Mouse (Mus musculus) T-helper 17 cell (primary cell): ENCODE data around the gene Lhpp.

Experiments used
- in situ Hi-C, 2 experiments: fragments of 300-600 bp; cut with MboI, MseI; formaldehyde crosslinking; loops; 1 replicate in 1 of 2; 2 replicates in 1 of 2; pipeline ENCODE4 v1.15.1; 2025; ENCODE audit warnings: high pct_unique_total_duplicates in 2 of 2

Gene Lhpp

DNA sequence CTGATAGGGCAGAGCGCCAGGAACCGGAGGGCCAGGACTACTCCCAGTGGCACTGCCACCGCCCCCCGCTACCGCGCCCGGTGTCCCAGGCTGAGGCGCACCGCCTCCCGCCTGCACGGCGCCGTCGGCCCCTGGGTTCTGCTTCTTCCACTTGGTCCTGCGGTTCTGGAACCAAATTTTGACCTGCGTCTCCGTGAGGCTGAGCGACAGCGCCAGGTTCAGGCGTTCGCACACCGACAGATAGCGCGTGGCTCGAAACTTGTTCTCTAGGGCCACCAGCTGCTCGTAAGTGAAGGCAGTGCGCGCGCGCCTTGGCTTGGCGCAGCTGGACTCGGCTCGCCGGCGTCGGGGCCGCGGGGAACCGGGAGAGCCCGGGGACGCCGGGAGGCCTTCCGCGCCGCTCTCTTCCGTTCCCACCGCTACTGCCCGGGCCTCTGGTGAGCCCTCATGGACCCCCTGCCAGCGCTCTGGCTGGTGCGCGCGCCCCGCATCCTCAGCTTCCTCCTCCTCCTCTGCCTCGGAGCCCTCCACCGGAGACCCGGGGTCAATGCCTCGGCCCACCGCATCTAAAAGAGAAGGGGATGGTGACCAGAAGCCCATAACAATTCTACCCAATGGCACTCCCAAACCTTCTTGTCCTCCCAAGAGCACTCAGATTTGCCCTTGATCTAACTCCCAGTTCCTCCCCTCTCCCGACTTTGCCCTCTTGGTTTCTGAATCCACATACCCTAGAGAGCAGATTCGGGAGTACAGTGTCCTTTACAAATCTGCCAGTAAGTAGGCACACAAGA, 13.0 kb upstream of the Lhpp start:
- in situ Hi-C loops: no loop called here

GRCm38 (mm10) chr7:132599071-132599975, 11.1 kb upstream of the Lhpp start, which contains the start of gene Nkx1-2:
Gene Nkx1-2, minus strand, starts transcription at chr7:132599637.
- in situ Hi-C loops: no loop called here

DNA sequence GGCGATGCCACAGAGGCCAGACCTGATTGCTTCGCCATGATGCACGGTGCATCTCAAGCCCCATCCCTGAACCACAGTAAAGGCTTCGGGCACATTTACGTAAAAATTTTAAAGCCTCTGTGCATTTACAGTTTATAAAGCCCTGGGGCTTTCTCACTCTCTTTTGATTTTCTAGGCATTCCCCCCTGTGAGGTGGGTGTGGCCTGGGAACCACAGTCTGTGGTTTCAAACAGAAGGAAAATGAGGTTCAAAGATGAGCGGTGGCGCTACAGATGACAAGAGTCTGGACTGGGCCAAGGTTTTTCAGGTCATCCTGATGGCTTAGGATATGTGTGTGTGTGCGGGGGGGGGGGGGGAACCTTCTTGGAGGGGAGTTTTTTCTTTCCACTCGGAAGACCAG, 10.4 kb upstream of the Lhpp start:
- in situ Hi-C loops: no loop called here

- in situ Hi-C loops: no loop called here
These were observed 9.5 kb upstream of the Lhpp start for GRCm38 (mm10) chr7:132600926-132601325.

- in situ Hi-C loops: no loop called here
These were observed 5.7 kb upstream of the Lhpp start for GRCm38 (mm10) chr7:132604720-132605119.

- in situ Hi-C loops: no loop called here
These were observed 4.7 kb upstream of the Lhpp start for GRCm38 (mm10) chr7:132605689-132606088.

DNA sequence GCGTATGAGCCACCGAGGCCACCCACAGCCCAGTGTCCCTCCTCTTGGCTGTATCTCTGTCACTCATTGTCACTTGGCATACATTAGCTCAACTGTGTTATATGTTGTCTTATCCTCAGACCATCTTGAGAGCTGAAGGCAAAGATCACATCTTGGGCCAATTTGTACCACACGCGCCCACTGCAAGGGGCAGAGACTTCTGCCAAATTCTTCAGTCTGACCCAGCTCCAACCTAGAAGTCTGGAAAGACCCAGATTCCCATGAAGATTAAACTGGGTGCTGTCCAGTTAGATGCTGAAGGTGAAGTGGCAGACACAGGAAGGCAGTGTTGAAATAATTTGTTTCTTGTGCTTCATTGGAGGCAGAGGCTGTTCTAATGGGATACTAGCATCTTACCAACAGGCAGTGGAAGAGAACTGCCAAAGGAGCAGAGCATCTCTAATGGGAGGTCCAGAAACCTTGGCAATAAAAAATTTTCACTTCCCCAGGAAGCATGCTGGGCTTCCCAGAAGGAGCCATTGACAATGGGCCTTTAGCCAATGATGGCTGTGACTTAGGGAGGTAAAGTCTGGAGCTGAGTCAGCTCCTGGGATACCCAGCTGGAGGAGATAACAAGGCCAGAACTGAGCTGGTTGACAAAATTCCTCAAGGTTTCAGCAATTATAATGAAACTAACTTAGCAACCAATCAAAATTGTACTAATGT, 2.0 kb upstream of the Lhpp start:
- in situ Hi-C loops: no loop called here

DNA sequence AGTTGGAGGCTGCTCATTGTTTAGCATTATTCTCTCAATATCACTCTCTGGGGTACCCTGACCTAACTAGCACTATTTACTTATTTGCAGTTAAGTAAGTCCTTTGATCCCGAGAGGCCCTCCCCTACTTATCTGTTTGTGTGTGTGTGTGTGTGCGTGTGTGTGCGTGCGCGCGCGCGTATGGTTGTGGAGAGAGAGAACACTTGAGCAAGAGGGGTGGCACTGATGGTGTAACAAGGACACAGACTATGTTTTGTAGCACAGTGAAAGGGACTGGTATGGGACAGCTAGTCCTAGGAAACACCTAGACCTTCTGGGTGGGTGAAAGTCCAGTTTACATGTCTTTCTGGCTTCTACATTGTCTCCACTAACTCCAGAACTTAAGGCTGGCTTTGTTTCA, 1.1 kb downstream of the Lhpp start:
- in situ Hi-C loops: no loop called here

GRCm38 (mm10) chr7:132615346-132615745, 4.9 kb downstream of the Lhpp start:
- in situ Hi-C loops: loop anchor here in 1 of 2 experiments (5.0 kb wide), 1 partner anchor 1017 kb away; no protein-coding TSS in a partner anchor

GRCm38 (mm10) chr7:132616391-132616790, 6.0 kb downstream of the Lhpp start:
- in situ Hi-C loops: loop anchor here in 1 of 2 experiments (5.0 kb wide), 1 partner anchor 1016 kb away; no protein-coding TSS in a partner anchor

DNA sequence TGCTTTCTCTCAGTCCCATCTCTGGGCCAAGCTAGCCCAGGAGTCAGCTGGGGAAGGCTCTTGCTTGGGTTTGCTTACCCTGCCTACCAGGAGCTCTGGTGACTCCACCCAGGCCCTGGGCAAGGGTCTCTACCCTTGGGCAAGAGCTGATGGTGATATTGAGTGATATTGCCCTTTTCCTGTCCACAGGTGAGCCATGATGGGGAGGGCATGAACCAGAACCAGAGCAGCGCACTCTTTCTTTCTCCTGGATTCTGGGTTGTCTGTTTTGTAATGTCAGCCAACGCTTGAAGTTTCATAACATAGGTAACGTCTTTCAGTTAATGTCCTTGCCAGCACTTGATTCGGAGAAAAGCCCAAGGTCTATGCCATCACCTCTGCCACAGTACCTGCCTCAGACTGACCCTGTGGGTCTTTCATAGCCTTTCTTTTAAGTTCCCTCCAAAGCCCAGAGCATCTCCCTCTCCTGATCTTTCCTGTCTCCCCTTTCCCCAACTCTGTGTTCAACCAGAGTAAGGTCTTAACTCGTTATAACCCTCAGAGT, 6.7 kb downstream of the Lhpp start:
- in situ Hi-C loops: loop anchor here in 1 of 2 experiments (5.0 kb wide), 1 partner anchor 1015 kb away; no protein-coding TSS in a partner anchor

DNA sequence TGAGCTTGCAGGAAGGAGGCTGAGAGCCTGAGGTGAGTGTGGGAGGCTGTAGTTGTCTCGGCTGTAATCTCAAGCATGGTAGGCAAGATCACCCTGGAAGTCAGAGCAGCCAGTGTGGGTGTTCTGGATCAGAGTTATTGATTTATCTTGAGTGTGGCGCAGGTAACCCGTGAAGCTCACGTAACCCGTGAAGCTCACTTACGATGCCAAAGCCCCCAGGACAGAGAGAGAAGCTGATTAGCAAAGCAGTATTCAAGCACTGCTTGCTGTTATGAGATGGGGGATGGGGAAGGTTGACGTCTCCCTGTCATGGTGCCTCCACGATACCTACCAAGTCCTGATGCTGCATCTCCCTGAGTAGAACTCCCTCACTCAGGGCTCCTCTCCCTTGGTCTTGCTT, 9.1 kb downstream of the Lhpp start:
- in situ Hi-C loops: loop anchor here in 1 of 2 experiments (5.0 kb wide), 1 partner anchor 1013 kb away; no protein-coding TSS in a partner anchor

GRCm38 (mm10) chr7:132619975-132620918, 9.8 kb downstream of the Lhpp start:
- in situ Hi-C loops: loop anchor here in 1 of 2 experiments (5.0 kb wide), 1 partner anchor 1012 kb away; no protein-coding TSS in a partner anchor

- in situ Hi-C loops: no loop called here
These were observed 13.7 kb downstream of the Lhpp start for GRCm38 (mm10) chr7:132624161-132624560.

GRCm38 (mm10) chr7:132626174-132626573, 15.7 kb downstream of the Lhpp start:
- in situ Hi-C loops: no loop called here

- in situ Hi-C loops: no loop called here
These were observed 17.0 kb downstream of the Lhpp start for GRCm38 (mm10) chr7:132627448-132627847.

DNA sequence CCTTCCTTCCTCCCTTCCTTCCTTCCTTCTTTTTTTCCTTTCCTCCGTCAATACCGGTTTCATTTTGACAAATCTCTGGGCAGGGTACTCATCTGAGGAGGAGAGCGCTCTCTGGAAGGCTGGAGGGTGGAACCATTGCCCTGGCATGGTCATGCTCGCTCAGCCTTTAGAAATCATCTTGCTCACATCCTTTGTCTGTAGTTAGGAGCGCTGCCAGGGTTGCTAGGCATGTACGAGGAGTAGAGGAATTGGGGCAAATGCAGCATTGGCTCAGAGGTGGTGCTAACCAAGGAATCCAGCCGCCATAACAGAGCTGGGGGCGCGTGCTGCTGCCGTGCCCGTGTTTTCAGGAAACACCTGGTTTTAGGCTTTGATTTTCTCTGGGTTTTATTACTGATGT, 20.9 kb downstream of the Lhpp start:
- in situ Hi-C loops: no loop called here

DNA sequence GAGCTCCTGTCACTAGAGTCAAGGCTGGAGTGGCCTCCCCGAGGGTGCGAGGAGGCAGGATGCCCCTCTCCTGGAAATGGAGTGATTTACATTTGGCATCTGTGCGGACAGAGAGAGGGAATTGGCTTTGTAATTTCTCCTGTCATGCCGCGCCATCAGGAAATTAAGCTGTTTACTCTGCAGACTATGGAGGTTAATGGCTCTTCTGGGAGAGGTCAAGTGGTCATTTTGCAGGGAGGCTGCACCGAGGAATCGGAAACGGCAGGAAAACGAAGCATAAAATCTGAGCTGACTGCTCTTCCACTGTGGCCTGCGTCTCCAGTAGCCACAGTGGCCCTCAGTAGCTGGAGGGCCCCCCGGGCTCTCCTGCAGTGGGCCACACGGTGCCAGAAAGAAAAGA, 26.9 kb downstream of the Lhpp start:
- in situ Hi-C loops: no loop called here

DNA sequence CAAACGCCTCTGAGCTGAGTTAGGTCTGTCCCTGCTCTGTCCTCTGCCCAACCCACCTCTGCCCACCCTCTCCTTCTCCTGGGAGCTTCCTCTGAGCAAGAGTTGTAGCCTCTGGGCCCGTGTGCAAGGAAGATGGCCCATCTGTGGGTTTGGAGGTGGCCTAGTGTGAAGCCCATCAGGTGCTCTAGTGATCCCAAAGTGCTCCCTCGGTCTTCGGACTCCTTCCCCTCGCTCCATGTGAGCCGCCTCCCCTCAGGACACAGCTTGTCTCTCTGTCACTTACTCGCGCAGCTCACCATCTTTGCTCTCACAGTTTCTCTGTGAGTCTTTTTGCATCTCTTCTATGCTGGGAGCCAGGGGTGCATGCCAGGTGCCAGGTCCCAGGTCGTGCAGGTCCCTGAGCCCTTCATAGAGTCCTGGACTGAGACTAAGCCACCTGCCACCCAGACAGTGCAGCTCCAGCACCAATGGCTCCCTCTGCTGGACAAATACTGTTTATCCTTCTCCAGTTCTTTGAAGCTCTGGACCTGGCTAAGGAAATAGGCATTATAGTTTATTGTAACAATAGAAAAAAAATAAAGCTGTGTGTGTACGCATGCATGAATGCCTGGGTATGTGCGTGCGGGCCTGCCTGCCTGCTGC, 28.1 kb downstream of the Lhpp start:
- in situ Hi-C loops: no loop called here

- in situ Hi-C loops: no loop called here
These were observed 30.5 kb downstream of the Lhpp start for GRCm38 (mm10) chr7:132640946-132641345.
